Mouse (Mus musculus): ENCODE results near the gene Ctnna3.
"Not testable (repeated sequence)": the region's sequence is repeated elsewhere in the genome, so short reads cannot be mapped to it uniquely, and the experiment has no call there.

The Ctnna3 gene

GRCm38 (mm10) chr10:64940975-64941374, 1511.1 kb downstream of the Ctnna3 start:
- DNase-seq (ENCODE audit: low spot score), result no peak

DNA sequence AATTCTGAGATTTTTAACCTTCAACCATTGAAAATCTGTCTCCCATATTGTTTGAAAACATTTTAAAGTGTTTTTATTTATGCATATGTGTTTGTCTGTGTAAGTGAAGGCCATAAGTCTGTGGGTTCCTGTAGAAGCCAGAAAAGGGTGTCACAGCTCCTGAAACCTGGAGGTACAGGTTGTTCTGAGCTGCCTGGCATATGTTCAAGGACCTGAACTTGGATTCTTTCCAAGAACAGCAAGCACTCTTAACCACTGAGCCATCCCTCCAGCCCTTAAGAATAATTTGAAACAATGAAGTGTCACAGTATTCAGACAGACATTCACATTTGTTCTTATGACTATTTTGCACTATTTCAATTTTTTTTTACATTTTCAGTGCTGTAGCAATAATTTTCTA, 1528.5 kb downstream of the Ctnna3 start:
- DNase-seq (ENCODE audit: low spot score), result no peak

- DNase-seq (ENCODE audit: low spot score), result no peak
Measured at GRCm38 (mm10) chr10:64992871-64993270, 1563.0 kb downstream of the Ctnna3 start.

- no peak for DNase-seq (ENCODE audit: low spot score)
Measured at GRCm38 (mm10) chr10:65013525-65013924, 1583.6 kb downstream of the Ctnna3 start.

DNA sequence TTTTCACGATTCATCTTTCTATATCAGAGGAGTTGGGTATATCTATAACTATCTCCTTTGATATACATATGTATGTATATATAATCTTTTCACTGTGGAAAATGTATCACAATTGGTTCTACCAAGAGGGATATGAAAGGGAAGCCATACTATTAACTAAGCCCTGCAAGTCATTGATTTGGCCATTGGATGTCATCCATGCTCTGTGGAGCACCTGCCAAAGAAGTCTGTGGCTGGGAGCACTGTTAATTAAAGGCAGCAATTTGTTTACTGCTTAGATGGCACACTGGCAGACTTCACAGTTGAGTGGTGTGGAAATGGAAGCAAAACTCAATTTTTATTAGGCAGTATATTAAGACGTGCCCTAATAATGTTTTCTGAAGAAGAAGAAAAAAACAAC, 1592.8 kb downstream of the Ctnna3 start:
- no peak for DNase-seq (ENCODE audit: low spot score)

- not testable (repeated sequence) for DNase-seq (ENCODE audit: low spot score)
Measured at GRCm38 (mm10) chr10:65033516-65033915, 1603.6 kb downstream of the Ctnna3 start.

Data from layer of hippocampus, adult 9-10 months (tissue).